Mouse (Mus musculus) ovary, postnatal 14 days (tissue): ENCODE results near the gene Trim2.
A peak's percentile ranks its signal among the peaks of the same experiment; 100 is the strongest.

Source experiments
- DNase-seq: peaks from one replicate; pipeline ENCODE4 v3.0.0; 2022; ENCODE audit warnings: low spot score

Trim2 gene

GRCm38 (mm10) chr3:84219720-84220273 lies 86.9 kb downstream of the Trim2 start:
- no peak for DNase-seq

- DNase-seq, result no peak
Measured at GRCm38 (mm10) chr3:84219166-84219710, 87.4 kb downstream of the Trim2 start.

- DNase-seq, result no peak
Measured at GRCm38 (mm10) chr3:84218498-84218897, 88.2 kb downstream of the Trim2 start.

GRCm38 (mm10) chr3:84217961-84218351 lies 88.7 kb downstream of the Trim2 start:
- no peak for DNase-seq

GRCm38 (mm10) chr3:84217118-84217960 lies 89.3 kb downstream of the Trim2 start:
- no peak for DNase-seq

- DNase-seq, result no peak
Measured at GRCm38 (mm10) chr3:84215743-84216360, 90.8 kb downstream of the Trim2 start.

- DNase-seq, result no peak
Measured at GRCm38 (mm10) chr3:84215253-84215652, 91.4 kb downstream of the Trim2 start.

- DNase-seq, result no peak
Measured at GRCm38 (mm10) chr3:84214501-84214900, 92.2 kb downstream of the Trim2 start.

GRCm38 (mm10) chr3:84211340-84211875 lies 95.3 kb downstream of the Trim2 start:
- DNase-seq, result no peak

- DNase-seq, result no peak
Measured at GRCm38 (mm10) chr3:84208917-84209513, 97.7 kb downstream of the Trim2 start.

GRCm38 (mm10) chr3:84208475-84208874 lies 98.2 kb downstream of the Trim2 start:
- no peak for DNase-seq

GRCm38 (mm10) chr3:84207366-84207765 lies 99.3 kb downstream of the Trim2 start:
- DNase-seq, result no peak

- no peak for DNase-seq
Measured at GRCm38 (mm10) chr3:84206106-84206505, 100.6 kb downstream of the Trim2 start.

- no peak for DNase-seq
Measured at GRCm38 (mm10) chr3:84205650-84206049, 101.0 kb downstream of the Trim2 start.

GRCm38 (mm10) chr3:84204640-84205039 lies 102.0 kb downstream of the Trim2 start:
- no peak for DNase-seq

- no peak for DNase-seq
Measured at GRCm38 (mm10) chr3:84200559-84201420, 105.9 kb downstream of the Trim2 start.

- no peak for DNase-seq
Measured at GRCm38 (mm10) chr3:84199516-84199915, 107.2 kb downstream of the Trim2 start.

- no peak for DNase-seq
Measured at GRCm38 (mm10) chr3:84198229-84198628, 108.4 kb downstream of the Trim2 start.

- DNase-seq, result no peak
Measured at GRCm38 (mm10) chr3:84193881-84194280, 112.8 kb downstream of the Trim2 start.

GRCm38 (mm10) chr3:84191141-84191881 lies 115.4 kb downstream of the Trim2 start:
- peak; percentile 11 for DNase-seq
